Mouse (Mus musculus): ENCODE measurements around the gene Rabep2. TPM values are rescaled to one million over a fixed set of nuclear protein-coding genes. Genes with fewer than 3 reads are reported as not detected.

Gene Rabep2
- polyA plus RNA-seq, 1 experiment from 2014 or later: 22.2 TPM

GRCm38 (mm10) chr7:126464121-126464520 is 35.6 kb downstream of the Rabep2 start:
- H3K9me3 ChIP-seq (replicated peaks; ENCODE audit: control insufficient read depth, low read length): no peaks in the 10 kb centered on the region
- peaks cover 27% of the 10 kb centered on the region for H3K36me3 ChIP-seq (ENCODE audit: control insufficient read depth, insufficient read depth)
- H3K4me2 ChIP-seq (ENCODE audit: low read depth, low read length): no peak overlapping the region
- no peak overlapping the region for H3K27ac ChIP-seq (ENCODE audit: low read length)
- peaks cover 26% of the 10 kb centered on the region for H3K4me1 ChIP-seq (ENCODE audit: control insufficient read depth, insufficient read depth, low read length)
- ATAC-seq (replicated peaks; ENCODE audit: extremely low read depth, insufficient read depth, low FRiP score): no peak
- H3K27me3 ChIP-seq (ENCODE audit: control insufficient read depth, insufficient read depth, low read length): no peaks in the 10 kb centered on the region
- WGBS: 70% methylated on average over 4 of the region's 4 CpGs
- H3K9ac ChIP-seq (ENCODE audit: low read length): no peak overlapping the region
- no peak overlapping the region for H3K4me3 ChIP-seq (ENCODE audit: low read length)

DNA sequence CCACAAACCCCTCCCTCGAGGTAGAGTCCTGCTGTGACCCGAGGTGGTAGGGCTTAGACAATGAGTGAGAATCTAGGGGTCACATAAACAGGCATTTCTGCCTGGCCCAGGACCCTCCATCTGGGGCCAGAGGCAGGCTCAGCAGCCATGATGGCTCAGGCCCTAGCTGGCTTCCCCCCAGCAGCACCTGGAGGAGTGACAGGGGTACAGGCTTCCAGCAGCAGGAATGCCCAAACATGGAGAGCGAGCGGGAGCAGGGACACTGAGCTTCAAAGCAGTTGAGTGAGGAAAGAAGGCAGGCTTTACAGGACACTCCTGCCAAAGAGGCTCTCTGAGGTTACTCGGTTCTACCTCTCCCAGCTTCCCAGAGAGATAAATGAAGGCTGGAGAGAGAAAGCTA is 36.3 kb downstream of the Rabep2 start:
- Histone ChIP-seq H3K27ac (ENCODE audit: low read length) (peak overlapping the region; percentile 84), H3K4me1 (ENCODE audit: control insufficient read depth, insufficient read depth, low read length) (peaks cover 26% of the 10 kb centered on the region), H3K27me3 (ENCODE audit: control insufficient read depth, insufficient read depth, low read length) (no peaks in the 10 kb centered on the region), H3K9me3 (replicated peaks; ENCODE audit: control insufficient read depth, low read length) (no peaks in the 10 kb centered on the region), H3K4me3 (ENCODE audit: low read length) (no peak overlapping the region), H3K4me2 (ENCODE audit: low read depth, low read length) (no peak overlapping the region), H3K36me3 (ENCODE audit: control insufficient read depth, insufficient read depth) (peaks cover 33% of the 10 kb centered on the region), H3K9ac (ENCODE audit: low read length) (peak overlapping the region; percentile 42)
- 29% methylated on average over 5 of the region's 5 CpGs for WGBS
- 0 out of 2 replicates have a peak, but pooled peaks have one; percentile 12 for ATAC-seq (replicated peaks; ENCODE audit: extremely low read depth, insufficient read depth, low FRiP score)

- Histone ChIP-seq H3K36me3 (ENCODE audit: control insufficient read depth, insufficient read depth) (peaks cover 37% of the 10 kb centered on the region), H3K27me3 (ENCODE audit: control insufficient read depth, insufficient read depth, low read length) (no peaks in the 10 kb centered on the region), H3K4me3 (ENCODE audit: low read length) (no peak overlapping the region), H3K27ac (ENCODE audit: low read length) (peak overlapping the region; percentile 84), H3K9me3 (replicated peaks; ENCODE audit: control insufficient read depth, low read length) (no peaks in the 10 kb centered on the region), H3K9ac (ENCODE audit: low read length) (peak overlapping the region; percentile 42), H3K4me1 (ENCODE audit: control insufficient read depth, insufficient read depth, low read length) (peaks cover 26% of the 10 kb centered on the region), H3K4me2 (ENCODE audit: low read depth, low read length) (peak overlapping the region; percentile 21; the same call in 1 of the 2 replicates)
- ATAC-seq (replicated peaks; ENCODE audit: extremely low read depth, insufficient read depth, low FRiP score): peak; percentile 69
- WGBS: 23% methylated on average over 7 of the region's 7 CpGs
Measured at GRCm38 (mm10) chr7:126465246-126466030, 36.9 kb downstream of the Rabep2 start.

- Histone ChIP-seq H3K9me3 (replicated peaks; ENCODE audit: control insufficient read depth, low read length) (no peaks in the 10 kb centered on the region), H3K36me3 (ENCODE audit: control insufficient read depth, insufficient read depth) (peaks cover 42% of the 10 kb centered on the region), H3K4me2 (ENCODE audit: low read depth, low read length) (no peak overlapping the region), H3K27me3 (ENCODE audit: control insufficient read depth, insufficient read depth, low read length) (no peaks in the 10 kb centered on the region), H3K4me1 (ENCODE audit: control insufficient read depth, insufficient read depth, low read length) (peaks cover 26% of the 10 kb centered on the region), H3K4me3 (ENCODE audit: low read length) (no peak overlapping the region), H3K27ac (ENCODE audit: low read length) (peak overlapping the region; percentile 57), H3K9ac (ENCODE audit: low read length) (peak overlapping the region; percentile 21; the same call in 1 of the 2 replicates)
- ATAC-seq (replicated peaks; ENCODE audit: extremely low read depth, insufficient read depth, low FRiP score): no peak
- WGBS: 50% methylated on average over 9 of the region's 9 CpGs
Measured at GRCm38 (mm10) chr7:126466116-126466515, 37.6 kb downstream of the Rabep2 start.

DNA sequence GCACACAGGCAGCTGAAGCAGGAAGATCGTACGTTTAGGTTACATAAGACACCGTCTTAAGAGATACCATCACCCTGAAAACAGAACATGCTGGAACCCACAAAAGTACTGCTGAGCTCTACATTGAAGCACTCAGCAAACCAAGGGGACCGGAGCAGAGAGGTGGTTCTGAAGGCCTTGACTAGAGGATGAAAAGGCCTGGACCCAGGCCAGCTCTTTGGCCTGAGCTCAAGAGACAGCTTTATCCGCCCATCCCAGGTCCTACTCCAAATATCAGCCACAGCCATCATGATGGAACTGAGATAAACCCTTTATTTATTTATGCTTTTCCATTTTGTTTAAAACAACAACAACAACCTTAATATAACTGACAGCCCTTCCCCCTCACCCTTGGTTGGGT is 38.1 kb downstream of the Rabep2 start:
- peak overlapping the region; percentile 19; the same call in 1 of the 2 replicates for H3K27ac ChIP-seq (ENCODE audit: low read length)
- no peak overlapping the region for H3K4me3 ChIP-seq (ENCODE audit: low read length)
- no peak overlapping the region for H3K9ac ChIP-seq (ENCODE audit: low read length)
- peaks cover 48% of the 10 kb centered on the region for H3K36me3 ChIP-seq (ENCODE audit: control insufficient read depth, insufficient read depth)
- no peak overlapping the region for H3K4me2 ChIP-seq (ENCODE audit: low read depth, low read length)
- H3K4me1 ChIP-seq (ENCODE audit: control insufficient read depth, insufficient read depth, low read length): peaks cover 26% of the 10 kb centered on the region
- ATAC-seq (replicated peaks; ENCODE audit: extremely low read depth, insufficient read depth, low FRiP score): no peak
- 76% methylated on average over 5 of the region's 5 CpGs for WGBS
- H3K27me3 ChIP-seq (ENCODE audit: control insufficient read depth, insufficient read depth, low read length): no peaks in the 10 kb centered on the region
- H3K9me3 ChIP-seq (replicated peaks; ENCODE audit: control insufficient read depth, low read length): no peaks in the 10 kb centered on the region

GRCm38 (mm10) chr7:126467271-126467670 is 38.7 kb downstream of the Rabep2 start:
- no peak for ATAC-seq (replicated peaks; ENCODE audit: extremely low read depth, insufficient read depth, low FRiP score)
- 62% methylated on average over 5 of the region's 5 CpGs for whole genome bisulfite sequencing

GRCm38 (mm10) chr7:126467834-126468627 is 39.5 kb downstream of the Rabep2 start:
- H3K4me1 ChIP-seq (ENCODE audit: control insufficient read depth, insufficient read depth, low read length): peaks cover 26% of the 10 kb centered on the region
- no peak overlapping the region for H3K27ac ChIP-seq (ENCODE audit: low read length)
- no peaks in the 10 kb centered on the region for H3K9me3 ChIP-seq (replicated peaks; ENCODE audit: control insufficient read depth, low read length)
- H3K9ac ChIP-seq (ENCODE audit: low read length): no peak overlapping the region
- no peak for ATAC-seq (replicated peaks; ENCODE audit: extremely low read depth, insufficient read depth, low FRiP score)
- WGBS: 89% methylated on average over 18 of the region's 18 CpGs
- H3K27me3 ChIP-seq (ENCODE audit: control insufficient read depth, insufficient read depth, low read length): no peaks in the 10 kb centered on the region
- peaks cover 55% of the 10 kb centered on the region for H3K36me3 ChIP-seq (ENCODE audit: control insufficient read depth, insufficient read depth)
- H3K4me3 ChIP-seq (ENCODE audit: low read length): no peak overlapping the region
- H3K4me2 ChIP-seq (ENCODE audit: low read depth, low read length): no peak overlapping the region

More at GRCm38 (mm10) chr7:126467271-126467670, 38.7 kb downstream of the Rabep2 start:
- no peaks in the 10 kb centered on the region for H3K27me3 ChIP-seq (ENCODE audit: control insufficient read depth, insufficient read depth, low read length)
- H3K9ac ChIP-seq (ENCODE audit: low read length): no peak overlapping the region
- no peak overlapping the region for H3K27ac ChIP-seq (ENCODE audit: low read length)
- no peak overlapping the region for H3K4me2 ChIP-seq (ENCODE audit: low read depth, low read length)
- H3K9me3 ChIP-seq (replicated peaks; ENCODE audit: control insufficient read depth, low read length): no peaks in the 10 kb centered on the region
- H3K4me3 ChIP-seq (ENCODE audit: low read length): no peak overlapping the region
- H3K36me3 ChIP-seq (ENCODE audit: control insufficient read depth, insufficient read depth): peaks cover 53% of the 10 kb centered on the region
- H3K4me1 ChIP-seq (ENCODE audit: control insufficient read depth, insufficient read depth, low read length): peaks cover 26% of the 10 kb centered on the region

GRCm38 (mm10) chr7:126470077-126470476 is 41.5 kb downstream of the Rabep2 start:
- H3K27ac ChIP-seq (ENCODE audit: low read length): 0 out of 2 replicates have a peak overlapping the region, but pooled peaks have one; percentile 42
- no peak for ATAC-seq (replicated peaks; ENCODE audit: extremely low read depth, insufficient read depth, low FRiP score)
- H3K36me3 ChIP-seq (ENCODE audit: control insufficient read depth, insufficient read depth): peaks cover 55% of the 10 kb centered on the region
- H3K4me3 ChIP-seq (ENCODE audit: low read length): no peak overlapping the region
- 58% methylated on average over 6 of the region's 6 CpGs for WGBS
- no peaks in the 10 kb centered on the region for H3K9me3 ChIP-seq (replicated peaks; ENCODE audit: control insufficient read depth, low read length)
- H3K9ac ChIP-seq (ENCODE audit: low read length): no peak overlapping the region
- no peaks in the 10 kb centered on the region for H3K27me3 ChIP-seq (ENCODE audit: control insufficient read depth, insufficient read depth, low read length)
- peaks cover 22% of the 10 kb centered on the region for H3K4me1 ChIP-seq (ENCODE audit: control insufficient read depth, insufficient read depth, low read length)
- H3K4me2 ChIP-seq (ENCODE audit: low read depth, low read length): no peak overlapping the region

GRCm38 (mm10) chr7:126471361-126471760 is 42.8 kb downstream of the Rabep2 start:
- WGBS: 85% methylated on average over 5 of the region's 5 CpGs

More at GRCm38 (mm10) chr7:126471361-126471760, 42.8 kb downstream of the Rabep2 start:
- no peak overlapping the region for H3K9ac ChIP-seq (ENCODE audit: low read length)
- peaks cover 54% of the 10 kb centered on the region for H3K36me3 ChIP-seq (ENCODE audit: control insufficient read depth, insufficient read depth)
- H3K27me3 ChIP-seq (ENCODE audit: control insufficient read depth, insufficient read depth, low read length): no peaks in the 10 kb centered on the region
- H3K4me2 ChIP-seq (ENCODE audit: low read depth, low read length): no peak overlapping the region
- no peak overlapping the region for H3K27ac ChIP-seq (ENCODE audit: low read length)
- H3K9me3 ChIP-seq (replicated peaks; ENCODE audit: control insufficient read depth, low read length): no peaks in the 10 kb centered on the region
- H3K4me3 ChIP-seq (ENCODE audit: low read length): no peak overlapping the region
- no peak for ATAC-seq (replicated peaks; ENCODE audit: extremely low read depth, insufficient read depth, low FRiP score)
- H3K4me1 ChIP-seq (ENCODE audit: control insufficient read depth, insufficient read depth, low read length): peaks cover 13% of the 10 kb centered on the region

All from heart, embryonic 16.5 days (tissue).